Mouse (Mus musculus): ENCODE measurements around the gene Ptbp1. TPM values are rescaled to one million over a fixed set of nuclear protein-coding genes. Genes with fewer than 3 reads are reported as not detected.
A peak's percentile ranks its signal among the peaks of the same experiment; 100 is the strongest.

The Ptbp1 gene
- polyA plus RNA-seq, 1 experiment from 2014 or later, result 141 TPM

- peak overlapping the region; percentile 93 for H3K4me2 ChIP-seq
- peaks cover 11% of the 10 kb centered on the region for H3K36me3 ChIP-seq
- no peaks in the 10 kb centered on the region for H3K27me3 ChIP-seq (replicated peaks)
- no peak for ATAC-seq (ENCODE audit: extremely low read depth, insufficient number of reproducible peaks, low FRiP score, low TSS enrichment)
- H3K4me3 ChIP-seq, result peak overlapping the region; percentile 83
- H3K9ac ChIP-seq, result peak overlapping the region; percentile 91
- peak overlapping the region; percentile 100 for H3K27ac ChIP-seq (replicated peaks)
- H3K9me3 ChIP-seq, result no peaks in the 10 kb centered on the region
- peaks cover 49% of the 10 kb centered on the region for H3K4me1 ChIP-seq
- WGBS, result 44% methylated on average over 9 of the region's 9 CpGs
Observed at GRCm38 (mm10) chr10:79852107-79852789, 2.0 kb upstream of the Ptbp1 start.

GRCm38 (mm10) chr10:79852827-79853226, 1.4 kb upstream of the Ptbp1 start:
- Histone ChIP-seq H3K9ac (peak overlapping the region; percentile 91), H3K36me3 (peaks cover 17% of the 10 kb centered on the region), H3K4me1 (peaks cover 54% of the 10 kb centered on the region), H3K9me3 (no peaks in the 10 kb centered on the region), H3K4me3 (peak overlapping the region; percentile 83), H3K4me2 (peak overlapping the region; percentile 93), H3K27me3 (replicated peaks) (no peaks in the 10 kb centered on the region), H3K27ac (replicated peaks) (peak overlapping the region; percentile 100)
- WGBS, result 24% methylated on average over 8 of the region's 8 CpGs
- no peak for ATAC-seq (ENCODE audit: extremely low read depth, insufficient number of reproducible peaks, low FRiP score, low TSS enrichment)

DNA sequence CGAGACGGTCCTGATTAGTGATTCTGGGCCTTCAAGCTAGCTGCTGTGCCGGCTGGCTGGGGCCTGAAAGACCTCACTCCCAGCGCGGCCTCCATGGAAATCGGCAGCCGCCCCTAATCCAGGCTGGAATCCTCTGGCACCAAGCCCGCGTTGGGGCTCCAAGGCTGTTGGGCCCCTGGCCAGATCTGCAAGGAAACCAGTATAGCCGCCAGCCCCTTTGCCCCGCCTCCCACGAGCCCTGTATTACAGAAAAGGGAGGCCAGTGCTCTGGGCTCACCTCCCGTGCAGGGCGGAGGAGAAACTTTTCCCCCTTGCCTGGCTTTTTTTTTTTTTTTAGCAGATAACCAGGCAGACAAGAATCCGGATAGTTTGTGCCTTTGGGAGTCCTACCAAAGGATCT, 835 bp upstream of the Ptbp1 start:
- WGBS, result under 1% methylated on average over 15 of the region's 15 CpGs
- peaks cover 60% of the 10 kb centered on the region for H3K4me1 ChIP-seq
- peaks cover 22% of the 10 kb centered on the region for H3K36me3 ChIP-seq
- no peaks in the 10 kb centered on the region for H3K27me3 ChIP-seq (replicated peaks)
- peak overlapping the region; percentile 91 for H3K9ac ChIP-seq
- peak overlapping the region; percentile 100 for H3K27ac ChIP-seq (replicated peaks)
- H3K4me3 ChIP-seq, result peak overlapping the region; percentile 83
- ATAC-seq (ENCODE audit: extremely low read depth, insufficient number of reproducible peaks, low FRiP score, low TSS enrichment), result peak; percentile 20
- H3K4me2 ChIP-seq, result peak overlapping the region; percentile 93
- H3K9me3 ChIP-seq, result no peaks in the 10 kb centered on the region

GRCm38 (mm10) chr10:79854801-79855541, 744 bp downstream of the Ptbp1 start:
- peaks cover 74% of the 10 kb centered on the region for H3K4me1 ChIP-seq
- no peaks in the 10 kb centered on the region for H3K9me3 ChIP-seq
- peak overlapping the region; percentile 93 for H3K9ac ChIP-seq
- peak overlapping the region; percentile 100 for H3K27ac ChIP-seq (replicated peaks)
- peak overlapping the region; percentile 83 for H3K4me3 ChIP-seq
- peak; percentile 21; the same call in 1 of the 2 replicates for ATAC-seq (ENCODE audit: extremely low read depth, insufficient number of reproducible peaks, low FRiP score, low TSS enrichment)
- peak overlapping the region; percentile 99 for H3K4me2 ChIP-seq
- peaks cover 38% of the 10 kb centered on the region for H3K36me3 ChIP-seq
- WGBS, result under 1% methylated on average over 83 of the region's 83 CpGs
- no peaks in the 10 kb centered on the region for H3K27me3 ChIP-seq (replicated peaks)

- Histone ChIP-seq H3K9ac (peak overlapping the region; percentile 93), H3K9me3 (no peaks in the 10 kb centered on the region), H3K27me3 (replicated peaks) (no peaks in the 10 kb centered on the region), H3K4me3 (peak overlapping the region; percentile 83), H3K4me1 (peaks cover 76% of the 10 kb centered on the region), H3K4me2 (peak overlapping the region; percentile 99), H3K27ac (replicated peaks) (peak overlapping the region; percentile 100), H3K36me3 (peaks cover 45% of the 10 kb centered on the region)
- ATAC-seq (ENCODE audit: extremely low read depth, insufficient number of reproducible peaks, low FRiP score, low TSS enrichment), result no peak
- 2% methylated on average over 10 of the region's 10 CpGs for WGBS
Observed at GRCm38 (mm10) chr10:79855558-79856184, 1.4 kb downstream of the Ptbp1 start.

DNA sequence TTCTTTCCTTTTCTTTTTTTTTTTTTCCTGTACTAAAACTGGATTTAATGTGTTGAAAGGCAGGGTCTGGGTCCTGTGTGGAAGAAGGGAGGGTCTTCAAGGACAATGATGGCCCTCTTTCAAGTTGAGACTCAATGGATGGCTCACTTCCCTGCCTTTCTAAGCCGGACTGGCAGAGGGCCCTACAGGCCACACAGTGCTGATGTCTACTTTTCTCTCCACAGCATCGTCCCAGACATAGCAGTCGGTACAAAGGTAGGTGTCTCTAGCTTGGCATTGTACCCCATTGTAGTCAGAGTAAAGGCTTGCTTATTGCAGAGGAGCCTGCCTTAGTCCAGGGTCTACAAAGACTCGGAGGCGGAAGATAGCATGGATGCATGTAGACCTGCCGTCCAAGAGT, 2.1 kb downstream of the Ptbp1 start:
- Histone ChIP-seq H3K27ac (replicated peaks) (peak overlapping the region; percentile 100), H3K27me3 (replicated peaks) (no peaks in the 10 kb centered on the region), H3K36me3 (peaks cover 51% of the 10 kb centered on the region), H3K4me1 (peaks cover 71% of the 10 kb centered on the region), H3K4me2 (peak overlapping the region; percentile 99), H3K9me3 (no peaks in the 10 kb centered on the region), H3K9ac (peak overlapping the region; percentile 93), H3K4me3 (peak overlapping the region; percentile 83)
- no peak for ATAC-seq (ENCODE audit: extremely low read depth, insufficient number of reproducible peaks, low FRiP score, low TSS enrichment)
- 26% methylated on average over 6 of the region's 6 CpGs for WGBS

DNA sequence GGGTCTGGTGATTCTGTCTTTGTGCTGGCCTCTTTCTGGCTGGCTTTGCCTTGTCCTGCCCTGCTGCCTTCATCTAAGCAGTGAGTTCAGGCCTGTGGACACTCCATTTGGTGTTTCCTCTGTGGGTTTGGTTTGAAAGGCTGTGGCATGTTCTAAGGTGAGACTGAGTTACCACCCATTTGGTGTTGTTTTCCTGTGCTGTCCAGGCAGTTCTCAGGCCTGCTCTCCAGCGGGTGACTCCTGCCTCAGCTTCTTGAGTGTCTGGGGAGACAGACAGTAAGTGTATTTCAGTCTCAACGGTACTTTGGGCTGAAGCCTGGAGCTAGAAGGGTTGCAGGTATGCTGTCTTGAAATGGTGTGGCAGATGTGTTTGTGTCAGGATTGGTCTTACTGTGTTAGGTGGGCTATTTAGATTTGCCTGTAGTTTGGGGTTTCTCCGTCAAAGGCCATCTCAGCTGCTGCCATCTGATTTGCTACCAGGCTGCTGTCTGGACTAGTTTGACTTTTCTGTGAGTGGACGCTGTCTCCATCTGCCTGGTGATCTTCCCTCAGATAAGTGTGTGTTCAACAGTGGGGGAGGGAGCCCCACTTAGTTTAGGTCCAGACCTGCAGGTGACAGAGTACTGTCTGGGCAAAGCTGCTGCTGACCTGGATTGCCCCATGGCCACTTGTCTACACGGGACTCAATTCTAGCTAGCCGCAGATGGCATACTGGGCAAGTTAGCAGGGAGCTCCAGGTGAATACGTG, 2.7 kb downstream of the Ptbp1 start:
- H3K9ac ChIP-seq, result peak overlapping the region; percentile 93
- peak overlapping the region; percentile 83 for H3K4me3 ChIP-seq
- no peaks in the 10 kb centered on the region for H3K27me3 ChIP-seq (replicated peaks)
- H3K4me2 ChIP-seq, result peak overlapping the region; percentile 99
- peak overlapping the region; percentile 100 for H3K27ac ChIP-seq (replicated peaks)
- no peaks in the 10 kb centered on the region for H3K9me3 ChIP-seq
- ATAC-seq (ENCODE audit: extremely low read depth, insufficient number of reproducible peaks, low FRiP score, low TSS enrichment), result no peak
- peaks cover 65% of the 10 kb centered on the region for H3K4me1 ChIP-seq
- peaks cover 57% of the 10 kb centered on the region for H3K36me3 ChIP-seq
- WGBS, result 22% methylated on average over 7 of the region's 7 CpGs

DNA sequence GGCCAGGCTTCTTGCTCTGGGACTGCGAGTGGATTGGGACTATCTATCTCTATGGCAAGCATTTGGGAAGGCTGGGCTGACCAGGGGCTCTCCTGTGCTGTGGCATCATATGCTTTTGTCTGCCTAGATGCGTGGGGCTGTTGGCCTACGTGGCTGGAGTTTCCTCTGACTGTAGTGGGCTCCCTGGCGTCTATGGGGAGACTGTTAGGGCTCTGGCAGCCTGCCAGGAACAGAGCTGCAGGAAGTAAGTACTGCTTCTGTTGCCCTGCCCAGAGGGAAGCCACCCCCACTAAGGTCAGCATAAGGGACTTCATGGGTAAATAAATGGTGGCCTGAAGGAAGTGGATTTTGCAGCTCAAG, 3.2 kb downstream of the Ptbp1 start:
- Histone ChIP-seq H3K9ac (peak overlapping the region; percentile 93), H3K4me1 (peaks cover 60% of the 10 kb centered on the region), H3K4me3 (peak overlapping the region; percentile 83), H3K27ac (replicated peaks) (peak overlapping the region; percentile 100), H3K9me3 (no peaks in the 10 kb centered on the region), H3K4me2 (peak overlapping the region; percentile 99), H3K27me3 (replicated peaks) (no peaks in the 10 kb centered on the region), H3K36me3 (peaks cover 62% of the 10 kb centered on the region)
- 14% methylated on average over 4 of the region's 4 CpGs for WGBS
- ATAC-seq (ENCODE audit: extremely low read depth, insufficient number of reproducible peaks, low FRiP score, low TSS enrichment), result no peak

- ATAC-seq (ENCODE audit: extremely low read depth, insufficient number of reproducible peaks, low FRiP score, low TSS enrichment), result no peak
- peak overlapping the region; percentile 99 for H3K4me2 ChIP-seq
- H3K27me3 ChIP-seq (replicated peaks), result no peaks in the 10 kb centered on the region
- H3K9me3 ChIP-seq, result no peaks in the 10 kb centered on the region
- H3K36me3 ChIP-seq, result peaks cover 67% of the 10 kb centered on the region
- peaks cover 55% of the 10 kb centered on the region for H3K4me1 ChIP-seq
- H3K4me3 ChIP-seq, result peak overlapping the region; percentile 83
- peak overlapping the region; percentile 93 for H3K9ac ChIP-seq
- WGBS, result 69% methylated on average over 2 of the region's 2 CpGs
- H3K27ac ChIP-seq (replicated peaks), result peak overlapping the region; percentile 100
Observed at GRCm38 (mm10) chr10:79857894-79858293, 3.7 kb downstream of the Ptbp1 start.

DNA sequence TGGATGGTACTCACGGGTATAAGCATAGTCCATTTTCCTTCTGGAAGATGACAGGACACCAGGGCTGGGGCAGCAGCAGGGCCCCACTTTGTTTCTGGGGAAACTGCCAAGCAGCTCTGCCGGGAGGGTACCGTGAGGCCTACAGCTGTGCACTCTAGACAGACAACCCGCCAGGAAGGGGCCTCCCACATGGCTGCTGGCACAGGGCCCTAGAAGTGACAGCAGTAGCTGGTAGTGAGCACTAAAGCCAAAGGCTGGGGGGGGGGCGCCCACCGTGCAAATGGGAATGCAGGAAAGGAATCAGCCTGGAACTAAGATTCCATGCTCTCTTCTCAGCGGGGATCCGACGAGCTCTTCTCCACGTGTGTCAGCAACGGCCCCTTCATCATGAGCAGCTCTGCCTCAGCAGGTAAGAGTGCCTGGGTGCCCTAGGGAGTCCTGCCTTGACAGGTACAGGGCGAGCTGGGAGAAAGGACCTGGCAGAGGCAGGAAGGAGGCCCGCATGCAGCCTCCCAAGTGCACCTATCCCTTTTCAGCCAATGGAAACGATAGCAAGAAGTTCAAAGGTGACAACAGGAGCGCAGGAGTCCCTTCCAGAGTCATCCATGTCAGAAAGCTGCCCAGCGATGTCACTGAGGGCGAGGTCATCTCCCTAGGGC, 4.3 kb downstream of the Ptbp1 start:
- H3K4me1 ChIP-seq, result peaks cover 51% of the 10 kb centered on the region
- H3K4me2 ChIP-seq, result peak overlapping the region; percentile 99
- peak overlapping the region; percentile 93 for H3K9ac ChIP-seq
- WGBS, result 36% methylated on average over 17 of the region's 17 CpGs
- peak overlapping the region; percentile 83 for H3K4me3 ChIP-seq
- peaks cover 74% of the 10 kb centered on the region for H3K36me3 ChIP-seq
- ATAC-seq (ENCODE audit: extremely low read depth, insufficient number of reproducible peaks, low FRiP score, low TSS enrichment), result no peak
- H3K27me3 ChIP-seq (replicated peaks), result no peaks in the 10 kb centered on the region
- H3K9me3 ChIP-seq, result no peaks in the 10 kb centered on the region
- peak overlapping the region; percentile 100 for H3K27ac ChIP-seq (replicated peaks)

All from heart, embryonic 13.5 days (tissue).